ENCODE assay signal across 27 mouse cellular contexts in the genomic region with DNA sequence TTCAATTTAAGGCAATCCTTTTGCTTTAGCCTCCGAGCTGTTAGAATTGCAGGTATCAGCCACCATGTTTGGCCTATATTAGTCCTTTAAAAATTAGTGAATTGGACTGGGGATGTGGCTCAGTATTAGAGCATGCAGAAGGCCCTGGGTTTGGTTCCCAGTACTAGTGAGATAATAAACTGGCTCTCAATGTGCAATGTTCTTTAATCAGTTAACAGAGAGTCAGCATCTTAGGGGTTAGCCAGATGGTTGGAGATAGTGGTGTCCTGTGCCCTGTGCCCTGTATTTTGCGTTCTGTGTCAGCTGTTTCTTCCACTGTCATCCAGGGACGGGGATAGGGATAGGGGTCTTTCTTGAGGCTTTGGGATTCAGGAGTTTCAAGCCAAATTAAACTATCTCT. TPM values are rescaled to one million over a fixed set of nuclear protein-coding genes. Genes with fewer than 3 reads are reported as not detected.
"Had no signal": no experiment of that assay in that cellular context is flagged by ENCODE, and none has a peak within 500 bp of the region (broad histone marks: within the 10 kb centered on the region; RNA-seq: fewer than 3 reads in every experiment).

No protein-coding gene starts in this region.

- DNase-seq: kidney, adult 18-20 months; kidney, adult 9 months; kidney, postnatal 14 days; kidney, postnatal 4 days; lung, embryonic 14.5 days; lung, postnatal 36 days; right cerebral cortex, adult 18-20 months; right cerebral cortex, postnatal 14 days; right cerebral cortex, postnatal 4 days; thymus, adult 2 months; thymus, postnatal 14 days; thymus, postnatal 4 days had no signal

- H3K9me3 ChIP-seq: limb, embryonic 10.5 days; limb, embryonic 13.5 days; midbrain, embryonic 12.5 days; midbrain, embryonic 15.5 days; neural tube, embryonic 12.5 days; neural tube, embryonic 15.5 days had no signal

- ATAC-seq: inflammation-experienced regulatory T-cells, adult 6 months; intestine, embryonic 16.5 days; lung, postnatal 0 days; midbrain, embryonic 15.5 days had no signal

- H3K27me3 ChIP-seq: limb, embryonic 13.5 days; midbrain, embryonic 12.5 days; midbrain, embryonic 15.5 days; neural tube, embryonic 12.5 days; neural tube, embryonic 15.5 days had no signal

- H3K4me2 ChIP-seq: limb, embryonic 13.5 days; lung, embryonic 14.5 days; midbrain, embryonic 12.5 days; midbrain, embryonic 15.5 days; neural tube, embryonic 12.5 days; neural tube, embryonic 15.5 days had no signal

- H3K27ac ChIP-seq: limb, embryonic 10.5 days; limb, embryonic 13.5 days; midbrain, embryonic 12.5 days; midbrain, embryonic 15.5 days; neural tube, embryonic 12.5 days; neural tube, embryonic 15.5 days; stomach, postnatal 0 days had no signal

- H3K4me1 ChIP-seq: midbrain, embryonic 12.5 days; midbrain, embryonic 15.5 days; neural tube, embryonic 12.5 days; neural tube, embryonic 15.5 days had no signal

- H3K4me3 ChIP-seq: limb, embryonic 10.5 days; limb, embryonic 13.5 days; midbrain, embryonic 12.5 days; midbrain, embryonic 15.5 days; neural tube, embryonic 12.5 days; neural tube, embryonic 15.5 days had no signal

- H3K9ac ChIP-seq: limb, embryonic 13.5 days; lung, embryonic 14.5 days; midbrain, embryonic 12.5 days; midbrain, embryonic 15.5 days; neural tube, embryonic 12.5 days; neural tube, embryonic 15.5 days had no signal

RNA-seq across cellular contexts. Expression of a gene that starts 36.6 kb away (rescaled TPM):
- total RNA-seq: layer of hippocampus, adult 18-20 months; left cerebral cortex, postnatal 25 days; liver, adult 2 months had no signal

RNA-seq across cellular contexts. Expression of a gene that starts 37.1 kb away (rescaled TPM):
- total RNA-seq: liver, adult 2 months had no signal
- polyA plus RNA-seq: inflammation-experienced regulatory T-cells, adult 6 months had no signal

RNA-seq across cellular contexts. Expression of a gene that starts 41.1 kb away (rescaled TPM):
- total RNA-seq: layer of hippocampus, adult 18-20 months; layer of hippocampus, postnatal 14 days; left cerebral cortex, adult 18-20 months; left cerebral cortex, postnatal 25 days; liver, adult 2 months had no signal
- polyA plus RNA-seq: inflammation-experienced regulatory T-cells, adult 6 months; liver, adult 2 months; midbrain, embryonic 15.5 days; neural tube, embryonic 15.5 days had no signal
